Mouse (Mus musculus) kidney, embryonic 14.5 days (tissue): ENCODE results near the gene Chmp4b. TPM values are rescaled to one million over a fixed set of nuclear protein-coding genes. Genes with fewer than 3 reads are reported as not detected.

ENCODE experiments used
- ATAC-seq: fragments of 200-750 bp; cut with Nextera tagmentation; 2 replicates; pipeline ENCODE4 v1.8.0; 2017; ENCODE audit warnings: moderate number of reproducible peaks, mild to moderate bottlenecking, moderate TSS enrichment, moderate library complexity; ENCODE audit not compliant: low FRiP score, low TSS enrichment
- H3K27ac ChIP-seq: fragments of 300-500 bp; sonication (generic); 2 replicates; pipeline ENCODE4 v1.5.1; 2014; ENCODE audit warnings: low read depth, mild to moderate bottlenecking, low read length, moderate library complexity, mixed read lengths
- H3K27me3 ChIP-seq: fragments of 300-500 bp; sonication (generic); 2 replicates; pipeline ENCODE4 v1.6.1; 2014; ENCODE audit warnings: mild to moderate bottlenecking, low read length; ENCODE audit not compliant: control insufficient read depth, insufficient read depth
- H3K36me3 ChIP-seq: fragments of 300-500 bp; sonication (generic); 2 replicates; pipeline ENCODE4 v1.6.1; 2014; ENCODE audit warnings: low read length, mixed read lengths; ENCODE audit not compliant: control insufficient read depth, insufficient read depth
- H3K4me1 ChIP-seq: fragments of 300-500 bp; sonication (generic); 2 replicates; pipeline ENCODE4 v1.6.1; 2014; ENCODE audit warnings: low read length, mixed read lengths; ENCODE audit not compliant: control insufficient read depth, insufficient read depth
- H3K4me2 ChIP-seq: fragments of 300-500 bp; sonication (generic); replicated peaks from 2 replicates; pipeline ENCODE4 v1.6.1; 2014; ENCODE audit warnings: low read depth, mild to moderate bottlenecking, low read length
- H3K4me3 ChIP-seq: fragments of 300-500 bp; sonication (generic); 2 replicates; pipeline ENCODE4 v1.5.1; 2014; ENCODE audit warnings: mild to moderate bottlenecking, low read length
- H3K9ac ChIP-seq: fragments of 300-500 bp; sonication (generic); 2 replicates; pipeline ENCODE4 v1.6.1; 2014; ENCODE audit warnings: low read depth, mild to moderate bottlenecking, low read length, moderate library complexity
- H3K9me3 ChIP-seq: fragments of 300-500 bp; sonication (generic); 2 replicates; pipeline ENCODE4 v1.6.1; 2016; ENCODE audit warnings: low read length; ENCODE audit not compliant: control insufficient read depth
- WGBS: fragments of 180-500 bp; shearing (Covaris S2); extraction: QIAGEN DNeasy Blood & Tissue Kit; methylation state at CpG from one replicate; pipeline ENCODE4 v1.1.7; 2014; 5-methylcytosine and 5-hydroxymethylcytosine counted together
- polyA plus RNA-seq: library from polyadenylated mRNA; unstranded; fragments of >200 nt; fragmentation: Nextera tagmentation; extraction: Ambion mirVana; gene quantifications from 2 replicates; pipeline ENCODE4 v1.2.1, GENCODE M21; 2014

Chmp4b gene
- polyA plus RNA-seq, 1 experiment from 2014 or later: 13.9 TPM

DNA sequence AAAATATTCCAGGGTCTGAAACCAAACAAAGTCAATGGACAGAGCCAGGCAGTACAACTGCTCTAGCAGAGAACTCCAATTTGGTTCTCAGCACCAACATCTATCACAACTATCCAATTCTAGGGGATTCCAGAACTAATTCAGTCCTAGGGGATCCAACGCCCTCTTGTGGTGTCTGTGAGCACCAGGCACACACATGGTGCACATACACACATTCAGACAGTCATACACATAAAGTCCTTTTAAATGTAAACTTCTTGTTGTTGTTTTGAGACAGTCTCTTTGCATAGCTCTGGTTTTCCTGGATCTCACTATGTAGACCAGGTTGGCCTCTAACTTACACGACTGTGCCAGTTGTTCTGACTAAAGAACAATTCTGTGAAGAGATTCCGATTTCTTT, 1.1 kb upstream of the Chmp4b start:
- no peak overlapping the region for H3K9ac ChIP-seq
- peaks cover 5% of the 10 kb centered on the region; the same call in 1 of the 2 replicates for H3K36me3 ChIP-seq
- H3K9me3 ChIP-seq: no peaks in the 10 kb centered on the region
- H3K27ac ChIP-seq: peak overlapping the region; percentile 51; the same call in 1 of the 2 replicates
- H3K4me1 ChIP-seq: no peaks in the 10 kb centered on the region
- no peak for ATAC-seq
- WGBS: 89% methylated on average over 3 of the region's 3 CpGs
- no peak overlapping the region for H3K4me2 ChIP-seq
- no peak overlapping the region for H3K4me3 ChIP-seq
- H3K27me3 ChIP-seq: no peaks in the 10 kb centered on the region

DNA sequence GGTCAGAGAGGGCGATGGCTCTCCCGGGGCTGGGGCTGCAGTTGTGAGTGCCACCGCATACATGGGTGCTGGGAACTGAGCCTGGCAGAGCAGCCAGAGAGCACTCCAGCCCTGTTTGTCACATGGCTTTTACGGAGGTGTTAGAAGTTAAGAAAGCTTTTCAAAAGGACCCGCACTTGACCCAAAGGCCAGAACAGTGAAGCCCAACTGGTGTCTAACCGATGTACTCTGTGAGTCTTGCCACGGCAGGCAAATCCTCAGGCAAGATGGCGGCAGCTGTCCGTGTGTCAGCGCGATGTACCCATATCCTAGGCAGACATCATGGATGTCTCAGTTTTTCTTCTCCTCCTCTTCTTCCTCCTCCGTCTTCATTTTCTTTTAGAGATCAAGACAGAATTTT, 3.5 kb downstream of the Chmp4b start:
- H3K4me2 ChIP-seq: no peak overlapping the region
- no peak overlapping the region for H3K4me3 ChIP-seq
- H3K9ac ChIP-seq: no peak overlapping the region
- no peak overlapping the region for H3K27ac ChIP-seq
- H3K4me1 ChIP-seq: peaks cover 18% of the 10 kb centered on the region
- no peaks in the 10 kb centered on the region for H3K9me3 ChIP-seq
- WGBS: 96% methylated on average over 12 of the region's 12 CpGs
- H3K36me3 ChIP-seq: no peaks in the 10 kb centered on the region
- H3K27me3 ChIP-seq: no peaks in the 10 kb centered on the region
- no peak for ATAC-seq

GRCm38 (mm10) chr2:154655878-154656414, 4.4 kb downstream of the Chmp4b start:
- Histone ChIP-seq H3K36me3 (peaks cover 8% of the 10 kb centered on the region; the same call in 1 of the 2 replicates), H3K4me1 (peaks cover 18% of the 10 kb centered on the region), H3K9ac (no peak overlapping the region), H3K4me2 (peak overlapping the region; percentile 39), H3K4me3 (no peak overlapping the region; the same call in 1 of the 2 replicates), H3K27me3 (no peaks in the 10 kb centered on the region), H3K9me3 (no peaks in the 10 kb centered on the region), H3K27ac (no peak overlapping the region)
- no peak for ATAC-seq
- WGBS: 61% methylated on average over 2 of the region's 2 CpGs

DNA sequence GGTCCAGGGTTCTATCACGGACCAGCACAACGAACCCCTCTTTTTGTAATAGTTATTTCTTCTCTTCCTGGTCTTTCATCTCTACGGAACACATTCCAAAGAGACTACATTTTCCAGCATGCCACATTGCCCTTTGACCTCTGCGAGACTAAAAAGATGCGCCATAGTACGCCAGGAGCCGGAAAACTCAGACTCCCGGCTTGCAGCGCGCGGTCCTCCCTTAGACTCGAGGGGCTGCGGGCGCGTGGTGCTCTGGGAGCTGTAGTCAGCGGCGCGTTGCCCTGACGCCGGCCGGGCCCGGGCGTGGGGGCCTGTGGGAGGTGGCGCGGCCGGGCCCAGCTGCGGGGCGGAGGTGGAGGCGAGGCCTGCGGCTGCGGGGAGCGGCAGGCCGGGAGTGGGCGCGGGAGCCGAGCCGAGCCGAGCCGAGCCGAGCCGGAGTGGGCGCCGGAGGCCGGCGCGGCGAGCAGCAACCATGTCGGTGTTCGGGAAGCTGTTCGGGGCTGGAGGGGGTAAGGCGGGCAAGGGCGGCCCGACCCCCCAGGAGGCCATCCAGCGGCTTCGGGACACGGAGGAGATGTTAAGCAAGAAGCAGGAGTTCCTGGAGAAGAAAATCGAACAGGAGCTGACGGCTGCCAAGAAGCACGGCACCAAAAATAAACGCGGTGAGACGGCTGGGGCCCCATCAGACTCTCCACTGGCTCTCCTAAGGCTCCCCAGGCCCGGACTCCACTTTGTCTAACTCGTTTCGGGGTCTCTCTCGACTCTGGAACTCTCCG, 5.4 kb downstream of the Chmp4b start:
- peak overlapping the region; percentile 76; the same call in 1 of the 2 replicates for H3K27ac ChIP-seq
- H3K4me3 ChIP-seq: peak overlapping the region; percentile 78
- ATAC-seq: peak; percentile 99
- H3K4me1 ChIP-seq: peaks cover 18% of the 10 kb centered on the region
- peaks cover 15% of the 10 kb centered on the region; the same call in 1 of the 2 replicates for H3K36me3 ChIP-seq
- peak overlapping the region; percentile 89 for H3K9ac ChIP-seq
- no peaks in the 10 kb centered on the region for H3K27me3 ChIP-seq
- WGBS: under 1% methylated on average over 66 of the region's 67 CpGs
- peak overlapping the region; percentile 89 for H3K4me2 ChIP-seq
- H3K9me3 ChIP-seq: no peaks in the 10 kb centered on the region

DNA sequence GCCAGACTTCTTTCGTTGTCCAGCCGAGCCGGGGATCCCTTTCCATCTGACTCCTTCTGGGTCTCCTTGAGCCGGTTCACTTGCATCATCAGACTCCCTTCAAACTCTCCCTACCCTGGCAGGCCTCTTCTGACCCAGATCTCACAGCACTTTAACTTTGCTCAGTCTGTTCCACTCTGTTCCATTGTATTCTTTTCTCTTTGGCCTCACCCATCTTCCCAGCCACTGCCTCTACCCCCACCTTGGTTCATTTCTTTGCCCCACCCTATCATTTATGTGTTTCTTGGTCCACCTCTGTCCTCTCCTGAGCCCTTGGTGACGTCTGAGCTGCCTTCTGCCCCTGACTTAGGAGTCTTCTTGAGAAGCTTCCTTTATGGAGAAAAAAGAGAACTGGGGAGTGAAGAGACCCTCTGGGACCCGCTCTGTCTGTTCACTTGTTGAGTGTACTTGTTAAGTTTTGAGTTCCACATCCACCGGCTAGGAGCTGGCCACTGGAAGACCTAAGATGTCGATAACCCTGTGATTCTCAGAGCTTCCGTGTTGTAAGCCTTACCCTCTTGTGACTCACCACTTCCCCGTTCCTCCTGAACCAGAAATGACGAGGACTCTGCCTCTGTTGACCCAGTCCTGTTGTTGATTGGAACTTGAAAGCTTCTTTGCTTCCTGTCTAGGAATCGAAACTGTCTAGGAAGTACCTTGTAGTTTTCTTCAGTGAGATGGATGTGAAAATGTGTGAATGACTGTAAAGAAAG, 6.2 kb downstream of the Chmp4b start:
- peak overlapping the region; percentile 78 for H3K4me3 ChIP-seq
- H3K4me1 ChIP-seq: peaks cover 18% of the 10 kb centered on the region
- ATAC-seq: no peak
- WGBS: 5% methylated on average over 12 of the region's 12 CpGs
- no peaks in the 10 kb centered on the region for H3K27me3 ChIP-seq
- H3K36me3 ChIP-seq: peaks cover 15% of the 10 kb centered on the region; the same call in 1 of the 2 replicates
- no peaks in the 10 kb centered on the region for H3K9me3 ChIP-seq
- H3K9ac ChIP-seq: peak overlapping the region; percentile 89
- peak overlapping the region; percentile 89 for H3K4me2 ChIP-seq
- H3K27ac ChIP-seq: peak overlapping the region; percentile 76; the same call in 1 of the 2 replicates

DNA sequence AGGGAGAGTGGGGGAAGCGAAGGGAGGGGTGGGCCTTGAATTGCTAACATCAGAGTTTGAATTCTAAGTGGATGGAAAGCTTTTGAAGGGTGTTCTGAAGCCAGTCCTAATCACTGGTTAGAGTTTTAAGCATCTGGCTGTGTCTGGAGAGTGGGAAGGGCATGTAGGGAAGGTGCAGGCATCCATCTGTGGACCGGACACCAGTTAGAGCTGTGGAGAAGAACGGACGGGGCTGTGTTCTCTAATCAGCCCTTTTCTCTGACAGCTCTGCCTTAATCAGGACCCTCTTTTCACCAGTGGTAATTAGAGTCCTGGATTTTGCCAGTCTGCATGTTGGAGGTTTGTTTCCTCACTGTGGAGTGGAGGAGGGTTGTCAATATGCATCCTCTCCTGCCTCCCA, 7.6 kb downstream of the Chmp4b start:
- Histone ChIP-seq H3K27ac (no peak overlapping the region), H3K27me3 (no peaks in the 10 kb centered on the region), H3K9ac (peak overlapping the region; percentile 34; the same call in 1 of the 2 replicates), H3K4me3 (peak overlapping the region; percentile 7; the same call in 1 of the 2 replicates), H3K4me2 (peak overlapping the region; percentile 89; the same call in 1 of the 2 replicates), H3K36me3 (peaks cover 15% of the 10 kb centered on the region; the same call in 1 of the 2 replicates), H3K9me3 (no peaks in the 10 kb centered on the region), H3K4me1 (peaks cover 18% of the 10 kb centered on the region)
- 89% methylated on average over 4 of the region's 4 CpGs for WGBS
- ATAC-seq: no peak

DNA sequence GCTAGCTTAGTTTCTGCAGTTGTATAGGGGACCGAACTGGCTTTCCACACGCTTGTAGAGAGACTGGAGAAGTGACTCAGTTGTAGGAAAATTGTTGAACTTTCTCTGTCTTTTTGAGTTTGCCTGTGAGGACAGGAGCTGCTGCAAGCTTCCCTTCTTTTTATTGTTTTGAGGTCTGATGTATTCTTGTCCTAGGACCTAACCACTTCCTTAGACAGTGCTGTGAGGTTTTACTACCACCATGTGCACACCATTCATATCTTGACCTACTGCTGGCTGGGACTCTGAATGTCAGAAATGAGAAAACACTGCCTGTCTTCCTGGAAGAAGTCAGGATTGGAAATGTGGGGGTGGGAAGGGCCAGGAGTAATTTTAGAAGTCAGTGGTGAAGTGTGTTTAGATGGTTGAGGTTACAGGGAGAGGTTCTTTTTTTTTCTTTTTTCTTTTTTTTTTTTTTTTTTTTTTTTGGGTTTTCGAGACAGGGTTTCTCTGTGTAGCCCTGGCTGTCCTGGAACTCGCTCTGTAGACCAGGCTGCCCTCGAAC, 8.1 kb downstream of the Chmp4b start:
- Histone ChIP-seq H3K9me3 (no peaks in the 10 kb centered on the region), H3K36me3 (peaks cover 15% of the 10 kb centered on the region; the same call in 1 of the 2 replicates), H3K27me3 (no peaks in the 10 kb centered on the region), H3K4me2 (peak overlapping the region; percentile 17; the same call in 1 of the 2 replicates), H3K9ac (peak overlapping the region; percentile 34; the same call in 1 of the 2 replicates), H3K4me1 (peaks cover 18% of the 10 kb centered on the region), H3K4me3 (peak overlapping the region; percentile 7; the same call in 1 of the 2 replicates), H3K27ac (no peak overlapping the region)
- 85% methylated on average over 4 of the region's 5 CpGs for WGBS
- ATAC-seq: no peak

- no peak for ATAC-seq
- 69% methylated on average over 7 of the region's 7 CpGs for WGBS
These were observed 17.2 kb downstream of the Chmp4b start for GRCm38 (mm10) chr2:154668680-154669079.

More at GRCm38 (mm10) chr2:154668680-154669079, 17.2 kb downstream of the Chmp4b start:
- no peaks in the 10 kb centered on the region; the same call in 1 of the 2 replicates for H3K36me3 ChIP-seq
- no peak overlapping the region for H3K4me3 ChIP-seq
- H3K9ac ChIP-seq: no peak overlapping the region
- H3K4me2 ChIP-seq: no peak overlapping the region
- no peaks in the 10 kb centered on the region for H3K4me1 ChIP-seq
- H3K27me3 ChIP-seq: no peaks in the 10 kb centered on the region
- no peaks in the 10 kb centered on the region for H3K9me3 ChIP-seq
- H3K27ac ChIP-seq: no peak overlapping the region
